Comparison of ENCODE assay signal across 28 mouse cellular contexts in genomic region chr7:70669065-70669464, GRCm38 (mm10).
DNase-seq lines count a peak whose midpoint lies in the region; ATAC-seq and TF ChIP-seq lines count a peak whose summit lies in the region.
"Had no signal": no experiment of that assay in that cellular context is flagged by ENCODE, and none has a peak within 500 bp of the region (broad histone marks: within the 10 kb centered on the region; RNA-seq: fewer than 3 reads in every experiment).

No protein-coding gene starts in this region.

- no peaks in the 10 kb centered on the region for H3K36me3 ChIP-seq in kidney, postnatal 0 days (ENCODE audit: insufficient read depth, low read length)
- no peaks in the 10 kb centered on the region for H3K36me3 ChIP-seq in kidney, embryonic 16.5 days (ENCODE audit: insufficient read depth, low read length)
- no peaks in the 10 kb centered on the region for H3K36me3 ChIP-seq in forebrain, embryonic 14.5 days (ENCODE audit: control insufficient read depth, insufficient read depth, low read length)
- H3K36me3 ChIP-seq: embryonic facial prominence, embryonic 13.5 days; liver, embryonic 12.5 days; midbrain, embryonic 10.5 days; midbrain, embryonic 15.5 days; stomach, embryonic 15.5 days had no signal

- no peak for TF ChIP-seq CTCF in kidney, postnatal 0 days (IDR thresholded peaks at IDR 0.05; ENCODE audit: low read depth)

- no peaks in the 10 kb centered on the region for H3K4me1 ChIP-seq in kidney, postnatal 0 days (replicated peaks; ENCODE audit: insufficient read depth, low read length)
- H3K4me1 ChIP-seq in kidney, embryonic 16.5 days (ENCODE audit: insufficient read depth, low read length) = peaks cover 6% of the 10 kb centered on the region; the same call in 1 of the 2 replicates
- H3K4me1 ChIP-seq in forebrain, embryonic 14.5 days (ENCODE audit: control insufficient read depth, insufficient read depth, low read length) = no peaks in the 10 kb centered on the region
- H3K4me1 ChIP-seq: embryonic facial prominence, embryonic 13.5 days; liver, embryonic 12.5 days; midbrain, embryonic 10.5 days; midbrain, embryonic 15.5 days; stomach, embryonic 15.5 days had no signal

- no peak overlapping the region for H3K4me2 ChIP-seq in kidney, postnatal 0 days (ENCODE audit: low read length)
- no peak overlapping the region for H3K4me2 ChIP-seq in kidney, embryonic 16.5 days (replicated peaks; ENCODE audit: low read depth, low read length)
- no peak overlapping the region for H3K4me2 ChIP-seq in forebrain, embryonic 14.5 days (ENCODE audit: low read length)
- H3K4me2 ChIP-seq: embryonic facial prominence, embryonic 13.5 days; liver, embryonic 12.5 days; midbrain, embryonic 15.5 days; stomach, embryonic 15.5 days had no signal

- no peaks in the 10 kb centered on the region for H3K27me3 ChIP-seq in kidney, postnatal 0 days (ENCODE audit: insufficient read depth, low read length)
- H3K27me3 ChIP-seq in kidney, embryonic 16.5 days (ENCODE audit: insufficient read depth, low read length) = no peaks in the 10 kb centered on the region
- H3K27me3 ChIP-seq in forebrain, embryonic 14.5 days (replicated peaks; ENCODE audit: control insufficient read depth, insufficient read depth, low read length) = no peaks in the 10 kb centered on the region
- H3K27me3 ChIP-seq: liver, embryonic 12.5 days; midbrain, embryonic 15.5 days; stomach, embryonic 15.5 days had no signal

- peak; percentile 41 for DNase-seq in kidney, postnatal 0 days (ENCODE audit: low spot score)
- peak; percentile 54 for DNase-seq in embryo, embryonic 11 days
- DNase-seq in forelimb bud, embryonic 11.5 days (ENCODE audit: low read depth, low spot score) = peak; percentile 70
- peak; percentile 42 for DNase-seq in yolk sac, embryonic 10.5 days (ENCODE audit: low spot score)
- no peak for DNase-seq in Muller cell, postnatal 12 days (ENCODE audit: inconsistent ontology term)
- DNase-seq in forebrain, embryonic 14.5 days (ENCODE audit: low spot score) = no peak
- DNase-seq: adrenal gland, adult 2 months; cerebellum, adult 11 months; cerebellum, adult 9-10 months; cerebellum, postnatal 36 days; forebrain, postnatal 0 days; gastrocnemius, postnatal 14 days; heart, postnatal 14 days; kidney, postnatal 10 days; liver, postnatal 0 days; right cerebral cortex, postnatal 25 days; thymus, postnatal 14 days had no signal

- H3K9me3 ChIP-seq in kidney, postnatal 0 days (replicated peaks; ENCODE audit: low read length) = no peaks in the 10 kb centered on the region
- no peaks in the 10 kb centered on the region for H3K9me3 ChIP-seq in kidney, embryonic 16.5 days (ENCODE audit: low read length)
- H3K9me3 ChIP-seq in forebrain, embryonic 14.5 days (replicated peaks; ENCODE audit: control insufficient read depth, low read length) = no peaks in the 10 kb centered on the region
- H3K9me3 ChIP-seq: embryonic facial prominence, embryonic 13.5 days; liver, embryonic 12.5 days; midbrain, embryonic 10.5 days; midbrain, embryonic 15.5 days; stomach, embryonic 15.5 days had no signal

- H3K27ac ChIP-seq in kidney, postnatal 0 days = no peak overlapping the region
- H3K27ac ChIP-seq in kidney, embryonic 16.5 days (ENCODE audit: low read length) = no peak overlapping the region
- H3K27ac ChIP-seq in forebrain, embryonic 14.5 days (ENCODE audit: low read depth, low read length) = no peak overlapping the region
- H3K27ac ChIP-seq: embryonic facial prominence, embryonic 13.5 days; hindbrain, postnatal 0 days; liver, embryonic 12.5 days; midbrain, embryonic 10.5 days; midbrain, embryonic 15.5 days; stomach, embryonic 15.5 days had no signal

- ATAC-seq in kidney, postnatal 0 days (replicated peaks; ENCODE audit: low FRiP score, low read depth) = no peak
- ATAC-seq in kidney, embryonic 16.5 days (ENCODE audit: low FRiP score, low TSS enrichment) = no peak; the same call in 1 of the 2 replicates
- no peak for ATAC-seq in forebrain, embryonic 14.5 days
- ATAC-seq: activated CD4-positive, CD25-positive, alpha-beta regulatory T cell, adult 4 months; forebrain, postnatal 0 days; hindbrain, postnatal 0 days; intestine, embryonic 16.5 days; liver, embryonic 12.5 days; liver, postnatal 0 days; lung, postnatal 0 days; midbrain, embryonic 15.5 days had no signal

- WGBS in kidney, postnatal 0 days = 52% methylated on average over 2 of the region's 2 CpGs
- WGBS in kidney, embryonic 16.5 days = 27% methylated on average over 2 of the region's 2 CpGs
- 54% methylated on average over 2 of the region's 2 CpGs for WGBS in forebrain, embryonic 14.5 days

- H3K4me3 ChIP-seq in kidney, postnatal 0 days (replicated peaks; ENCODE audit: low read depth, low read length) = no peak overlapping the region
- H3K4me3 ChIP-seq in kidney, embryonic 16.5 days (ENCODE audit: low read length) = no peak overlapping the region
- H3K4me3 ChIP-seq in forebrain, embryonic 14.5 days (ENCODE audit: low read depth, low read length) = no peak overlapping the region
- H3K4me3 ChIP-seq: embryonic facial prominence, embryonic 13.5 days; erythroblast, embryonic 14.5 days; liver, embryonic 12.5 days; midbrain, embryonic 10.5 days; midbrain, embryonic 15.5 days; stomach, embryonic 15.5 days had no signal

- no peak overlapping the region for H3K9ac ChIP-seq in kidney, postnatal 0 days (ENCODE audit: low read depth, low read length)
- no peak overlapping the region for H3K9ac ChIP-seq in kidney, embryonic 16.5 days (replicated peaks; ENCODE audit: low read length)
- no peak overlapping the region for H3K9ac ChIP-seq in forebrain, embryonic 14.5 days (ENCODE audit: low read length)
- H3K9ac ChIP-seq: embryonic facial prominence, embryonic 13.5 days; forebrain, postnatal 0 days; liver, embryonic 12.5 days; liver, postnatal 0 days; midbrain, embryonic 15.5 days; stomach, embryonic 15.5 days had no signal

Comparison
In these comparisons a context has a peak if more than half of its experiments do, and no peak if none do; other contexts are left out.
1. DNase-seq: peak in kidney, postnatal 0 days (single experiment), embryo, embryonic 11 days (single experiment), forelimb bud, embryonic 11.5 days (single experiment) and yolk sac, embryonic 10.5 days (single experiment); none in Muller cell, postnatal 12 days (single experiment) and forebrain, embryonic 14.5 days (single experiment).